Mouse (Mus musculus): ENCODE measurements around the gene Pawr.

DNA sequence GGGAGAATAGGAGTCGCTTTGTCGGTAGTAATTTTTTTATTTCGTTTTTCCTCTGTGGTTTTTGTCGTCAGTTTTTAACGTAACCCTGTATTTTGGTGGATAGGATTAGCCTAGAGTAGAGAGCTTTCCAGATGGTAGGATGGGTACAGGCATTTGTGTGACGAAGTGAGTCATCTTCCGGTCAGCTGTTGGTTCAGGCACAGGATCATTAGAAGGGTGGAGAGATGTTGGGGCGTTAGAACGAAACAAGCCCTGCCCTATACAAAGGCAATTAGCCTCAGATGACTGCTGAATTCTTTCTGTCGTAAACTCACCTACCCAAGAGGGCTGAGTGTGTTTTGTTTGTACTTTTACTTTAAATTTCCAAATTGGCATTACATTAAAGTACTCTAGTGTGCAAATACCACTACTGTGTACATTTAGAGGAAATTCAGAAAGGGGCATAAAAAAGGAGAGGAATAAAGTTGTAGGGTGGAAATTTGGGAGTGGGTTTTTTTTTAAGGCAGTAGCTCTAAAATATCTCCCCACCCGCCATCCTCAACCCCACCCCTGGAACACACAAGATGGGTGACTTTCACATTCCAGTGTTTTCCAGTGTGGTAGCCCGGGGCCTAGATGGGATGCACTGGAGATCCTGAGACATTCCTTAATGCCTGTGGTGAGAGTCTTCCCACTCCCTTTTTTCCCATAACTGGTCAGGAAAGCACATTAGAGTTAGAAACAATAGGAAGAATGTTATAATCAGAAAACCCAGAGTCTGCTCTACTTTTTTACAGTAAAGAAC lies 40.0 kb upstream of the Pawr start:
- no peak for TF ChIP-seq ZC3H11A (IDR thresholded peaks at IDR 0.05; ENCODE audit: borderline replicate concordance, low read depth, low read length)
- peak; percentile 56; the same call in 1 of the 2 replicates for TF ChIP-seq CHD2 (IDR thresholded peaks at IDR 0.05; ENCODE audit: low read depth, low read length)
- TF ChIP-seq ZNF384 (IDR thresholded peaks at IDR 0.05; ENCODE audit: low read depth, low read length): peak; percentile 65; the same call in 1 of the 2 replicates
- no peak for TF ChIP-seq HCFC1 (IDR thresholded peaks at IDR 0.05; ENCODE audit: borderline replicate concordance, insufficient read depth, low read length)
- no peak for TF ChIP-seq MAFK (IDR thresholded peaks at IDR 0.05; ENCODE audit: insufficient read depth, low read depth, low read length)
